Mouse (Mus musculus) adipocyte (in vitro differentiated cells): ENCODE results near the gene Btg4.

ENCODE experiments used
- DNase-seq: peaks from one replicate; pipeline ENCODE4 v3.0.0-alpha.2; 2016; ENCODE audit warnings: low spot score

Gene Btg4

DNA sequence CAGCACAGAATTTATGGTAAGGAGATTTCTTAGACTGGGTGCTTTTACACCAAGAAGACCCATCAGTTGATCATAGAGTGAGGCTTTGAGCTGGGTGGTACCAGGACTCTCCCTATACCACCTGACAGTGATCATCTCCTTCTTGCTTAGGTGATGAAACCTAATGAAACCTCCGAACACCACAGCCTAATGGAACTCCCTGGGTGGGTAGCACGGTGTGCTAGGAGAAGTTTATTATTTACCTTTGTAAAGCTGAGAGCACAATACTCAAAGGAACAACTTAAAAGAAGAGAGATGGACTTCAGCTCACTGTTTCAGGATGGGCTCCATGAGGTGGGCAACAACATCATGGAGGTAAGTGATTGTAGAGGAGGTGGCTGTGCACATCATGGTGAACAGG lies at the start of gene Btg4:
Gene Btg4 (plus strand): TSS at position 301 of the 400 bp plus-strand sequence.
- DNase-seq, result no peak

DNA sequence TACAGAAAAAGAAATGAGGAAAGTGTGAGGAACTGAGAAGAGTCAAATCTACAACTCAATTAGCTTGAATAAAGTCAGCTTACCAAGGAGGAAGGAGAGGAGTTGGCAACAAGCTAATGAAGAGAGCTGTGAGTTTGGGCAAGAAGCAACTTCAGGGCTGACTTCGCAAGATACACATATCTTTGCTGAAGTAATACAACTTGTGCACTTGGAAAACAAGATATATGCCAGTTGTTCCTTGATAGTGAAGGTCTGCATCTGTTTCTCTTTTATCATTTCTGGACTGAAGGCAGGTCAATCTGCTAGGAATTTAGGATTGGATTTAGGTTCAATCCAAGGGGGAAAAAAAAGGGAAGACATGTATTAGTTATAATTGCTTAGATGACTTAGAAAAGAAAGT lies 47.1 kb upstream of the Btg4 start:
- no peak for DNase-seq

DNA sequence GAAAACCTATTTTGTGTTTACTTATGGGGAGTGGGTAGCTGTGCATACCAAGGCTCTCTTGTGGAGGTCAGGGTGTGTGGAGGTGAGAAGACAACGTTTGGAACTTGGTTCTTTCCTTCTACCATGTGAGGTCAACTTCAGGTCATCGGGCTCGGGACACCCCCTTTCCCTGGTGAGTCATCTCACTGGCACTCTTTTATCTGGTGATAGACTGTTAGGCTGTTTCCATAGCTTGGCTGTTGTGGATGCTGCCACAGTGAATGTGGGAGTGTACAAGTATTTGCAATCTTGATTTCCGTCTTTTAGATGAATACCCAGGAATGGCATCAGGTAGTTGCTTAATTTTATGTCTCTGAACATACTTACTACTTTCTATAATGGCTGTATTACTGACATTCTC lies 45.0 kb upstream of the Btg4 start:
- no peak for DNase-seq

DNA sequence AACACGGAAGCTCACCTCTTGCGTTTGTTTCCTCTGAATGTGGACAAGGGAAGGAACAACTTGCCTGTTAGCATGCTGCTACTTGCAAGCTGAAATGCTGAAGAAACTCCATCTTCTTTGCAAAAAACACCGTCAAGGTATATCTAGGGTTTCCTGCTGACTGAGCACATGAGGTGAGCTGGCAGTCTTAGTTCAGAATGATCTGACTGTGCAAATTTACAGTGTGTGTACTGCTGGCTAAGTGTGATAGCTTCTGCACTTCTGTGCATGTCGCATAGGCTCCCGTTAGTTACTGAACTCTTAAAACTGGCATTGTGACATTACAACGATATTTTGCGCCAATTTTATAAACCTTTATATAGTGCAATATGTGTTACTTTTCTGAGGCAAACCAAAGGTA lies 41.0 kb upstream of the Btg4 start:
- no peak for DNase-seq

DNA sequence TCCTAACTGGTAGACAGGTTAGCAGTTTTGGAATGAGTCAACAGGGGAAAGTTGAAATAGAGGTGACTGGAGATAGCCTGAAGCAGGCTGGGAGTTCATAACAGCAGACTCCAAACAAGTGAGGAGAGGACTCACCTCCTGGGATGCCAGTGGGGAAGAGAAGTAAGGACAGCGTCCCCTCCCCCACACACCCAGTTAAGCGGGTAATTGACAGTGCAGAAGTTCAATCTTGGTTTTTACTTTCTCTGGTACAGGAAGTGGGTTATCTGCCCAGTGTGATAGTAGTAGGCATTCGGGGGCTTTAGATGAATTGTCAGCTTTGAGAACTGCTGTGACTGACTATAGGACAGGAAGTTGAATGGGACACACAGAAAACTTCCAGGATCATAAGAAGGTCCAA lies 40.4 kb upstream of the Btg4 start:
- no peak for DNase-seq

DNA sequence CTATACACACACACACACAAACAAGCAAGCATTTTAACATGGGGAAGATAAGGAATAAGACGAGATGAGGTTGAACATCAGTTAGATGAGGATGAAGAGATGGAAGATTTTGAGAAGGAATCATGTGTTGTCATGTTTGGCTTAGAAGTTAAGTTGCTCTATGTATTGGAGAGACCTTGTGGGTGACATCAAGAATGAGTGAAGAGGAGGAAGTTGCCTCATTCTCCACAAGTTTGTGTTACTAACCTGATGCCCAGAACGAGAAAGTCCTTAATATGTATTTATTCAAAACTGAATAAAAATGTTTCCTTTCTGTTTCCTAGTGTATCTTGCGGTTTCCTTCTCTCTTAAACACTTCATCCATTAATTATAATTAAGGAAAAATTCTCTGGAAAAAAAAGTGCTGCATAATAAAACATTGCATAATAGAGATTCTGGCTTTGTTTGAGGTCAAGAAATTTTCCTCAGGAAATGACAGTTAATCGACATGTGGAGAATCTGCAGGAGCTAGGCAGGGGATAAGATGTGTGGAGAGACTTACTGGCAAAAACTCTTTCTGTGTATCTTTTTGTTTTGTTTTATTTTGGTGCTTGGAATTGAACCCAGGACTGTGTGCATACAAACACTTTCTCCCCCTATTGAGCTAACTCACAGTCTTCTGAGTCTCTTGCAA lies 39.4 kb upstream of the Btg4 start:
- no peak for DNase-seq

DNA sequence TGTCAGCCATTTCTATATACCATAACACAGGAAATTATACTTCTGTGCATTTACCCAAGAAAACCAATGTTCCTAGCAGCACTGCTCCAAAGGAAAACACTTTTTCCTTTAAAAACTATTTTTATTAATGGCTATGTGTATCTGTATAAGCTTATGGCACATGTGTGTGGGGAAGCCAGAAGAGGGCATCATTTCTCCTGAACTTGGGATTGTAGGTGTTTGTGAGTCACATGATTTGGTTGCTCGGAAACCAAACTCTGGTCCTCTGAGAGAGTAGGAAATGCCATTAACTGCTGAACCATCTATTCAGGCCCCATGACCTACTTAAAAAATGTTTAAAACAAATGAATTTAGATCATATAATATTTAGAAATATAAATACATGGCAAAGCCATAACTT lies 33.7 kb upstream of the Btg4 start:
- no peak for DNase-seq

DNA sequence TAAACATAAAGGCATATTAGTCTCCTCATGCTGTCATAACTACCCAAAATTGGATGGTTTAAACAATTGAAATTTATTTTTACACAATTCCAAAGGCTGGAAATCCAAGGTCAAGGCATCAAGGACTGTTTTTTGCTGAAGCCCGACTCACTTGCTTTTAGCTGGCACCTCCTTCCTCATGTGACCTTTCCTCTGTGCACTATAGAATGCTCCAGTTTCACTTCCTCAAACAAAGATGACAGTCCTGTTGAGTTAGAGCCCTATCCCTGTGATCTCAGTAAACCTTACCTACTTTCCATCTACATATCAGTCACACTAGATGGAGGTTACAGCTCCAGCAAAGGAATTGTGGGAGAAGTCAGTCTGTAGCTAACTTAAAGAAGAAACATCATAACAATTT lies 30.6 kb upstream of the Btg4 start:
- DNase-seq, result no peak

DNA sequence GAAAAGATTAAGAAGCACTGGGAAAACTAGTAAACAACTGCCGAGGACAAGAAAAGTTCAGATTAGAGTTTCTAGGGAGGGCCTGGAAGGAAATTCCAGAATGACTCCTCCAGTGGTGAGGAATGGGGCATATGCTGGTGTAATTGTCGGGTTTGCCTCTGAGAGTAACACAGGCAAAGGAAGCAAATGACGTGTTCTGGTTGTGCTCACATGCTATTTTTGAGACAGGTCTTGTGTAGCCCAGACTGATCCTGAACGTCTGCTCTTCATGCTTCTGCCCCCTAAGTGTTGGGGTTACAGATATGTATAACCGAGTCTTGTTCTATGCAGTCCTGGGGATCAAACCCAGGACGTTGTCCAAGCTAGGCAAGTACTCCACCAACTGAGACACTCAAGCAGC lies 29.1 kb upstream of the Btg4 start:
- DNase-seq, result no peak

DNA sequence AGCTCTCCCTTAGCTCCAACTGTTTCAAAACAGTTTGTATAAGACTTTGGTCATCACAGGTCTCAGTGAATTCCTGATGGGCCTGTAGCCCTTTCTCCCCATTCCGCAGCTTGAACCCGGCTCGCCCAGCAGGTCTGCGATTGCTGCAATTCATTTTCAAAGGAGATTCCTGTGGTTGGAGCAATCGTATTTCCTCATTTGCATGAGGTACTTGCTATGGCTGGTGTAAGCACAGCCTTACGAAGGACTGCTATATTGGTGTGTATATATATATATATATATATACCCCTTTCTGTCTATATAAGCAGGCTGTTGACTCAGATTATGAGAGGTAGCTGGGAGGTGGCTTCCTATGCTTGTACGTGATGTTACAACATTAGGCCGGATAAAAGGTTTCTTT lies 28.4 kb upstream of the Btg4 start:
- DNase-seq, result no peak

DNA sequence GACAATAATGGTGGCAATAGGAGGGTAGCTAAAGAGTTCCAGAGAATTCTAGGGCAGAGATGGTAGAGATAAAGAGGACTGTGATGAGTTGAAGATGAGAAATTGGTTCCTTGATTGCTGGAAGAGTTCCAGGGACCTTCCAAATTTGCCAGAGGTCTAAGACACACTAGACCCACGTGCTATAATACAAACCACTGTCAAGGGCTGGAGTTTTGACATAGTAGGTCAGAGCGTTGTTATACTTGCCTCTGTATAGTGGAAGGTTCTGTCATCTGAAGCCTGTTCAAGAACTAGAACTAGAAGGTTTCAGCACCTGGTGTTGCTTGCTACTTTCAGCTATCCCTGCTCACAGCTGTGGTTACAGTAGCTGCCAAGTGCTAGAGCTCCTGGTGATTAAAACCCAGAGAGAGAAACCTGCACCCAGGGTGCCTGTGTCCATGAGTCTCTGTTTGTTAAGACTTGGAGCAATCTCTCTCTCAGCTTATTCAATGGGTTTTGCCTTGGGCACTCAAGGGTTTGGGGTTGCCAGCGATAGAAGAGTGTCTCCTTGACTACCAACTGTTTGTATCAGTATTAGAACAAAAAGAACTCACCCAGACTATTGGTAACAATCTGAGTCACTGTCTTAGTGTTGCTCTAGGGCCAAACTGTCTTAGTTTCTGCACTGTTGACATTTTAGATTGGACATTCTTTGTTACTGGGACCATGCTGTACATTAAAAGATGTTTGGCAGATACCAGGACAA lies 27.7 kb upstream of the Btg4 start:
- DNase-seq, result no peak

DNA sequence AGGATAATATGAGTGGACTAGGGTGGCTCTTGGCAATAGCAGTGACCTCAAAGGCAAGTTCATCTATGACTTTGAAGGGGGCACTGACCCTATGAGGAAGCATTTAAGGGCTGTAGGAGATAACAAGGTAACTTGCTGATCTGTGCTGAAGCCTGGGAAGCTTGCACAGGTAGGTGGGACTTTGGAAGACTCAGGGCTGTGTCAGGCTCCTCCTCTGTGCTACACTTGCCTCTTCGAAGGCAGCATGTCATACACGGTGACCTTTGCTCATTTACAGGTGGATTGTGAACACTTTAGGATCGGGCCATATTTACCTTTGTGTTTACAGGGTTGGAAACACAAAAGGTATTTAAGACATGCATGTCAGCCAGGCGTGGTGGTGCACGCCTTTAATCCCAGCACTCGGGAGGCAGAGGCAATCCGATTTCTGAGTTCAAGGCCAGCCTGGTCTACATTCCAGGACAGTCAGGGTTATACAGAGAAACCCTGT lies 19.2 kb upstream of the Btg4 start:
- DNase-seq, result no peak

DNA sequence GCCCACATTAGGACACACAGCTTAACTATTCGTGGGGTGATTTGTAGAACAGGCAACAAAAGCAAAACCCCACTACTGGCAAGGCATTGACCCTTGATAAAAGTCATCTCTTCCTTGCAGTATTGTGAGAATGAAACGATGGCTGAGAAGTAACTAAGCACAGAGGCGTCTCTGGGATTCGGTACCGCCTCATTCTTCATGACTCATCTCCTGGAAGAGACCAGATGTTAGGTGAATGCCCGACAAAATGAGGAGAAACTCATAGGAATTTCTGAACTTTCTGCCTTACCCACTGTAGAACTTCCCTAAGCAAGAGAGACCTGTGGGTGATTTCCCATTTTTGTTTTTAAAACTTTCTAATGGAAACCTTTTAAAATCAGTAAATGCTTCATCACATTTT lies 18.6 kb upstream of the Btg4 start:
- DNase-seq, result no peak

DNA sequence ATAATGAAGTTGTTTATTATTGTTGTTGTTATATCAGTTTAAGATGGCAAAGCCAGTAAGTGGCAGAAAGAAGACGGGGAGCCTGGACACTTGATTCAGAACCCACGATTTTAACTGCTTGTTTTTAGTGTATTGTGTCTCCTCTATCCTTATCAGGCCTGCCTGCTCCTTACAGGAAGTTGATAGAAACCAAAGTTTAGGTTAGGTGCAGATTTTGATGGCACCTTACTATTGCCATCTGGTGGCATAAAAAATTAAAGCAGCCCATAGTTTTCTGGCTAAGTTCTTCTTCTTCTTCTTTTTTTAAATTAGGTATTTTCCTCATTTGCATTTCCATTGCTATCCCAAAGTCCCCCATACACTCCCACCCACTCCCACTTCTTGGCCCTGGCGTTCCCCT lies 8.5 kb upstream of the Btg4 start:
- DNase-seq, result peak; percentile 52

DNA sequence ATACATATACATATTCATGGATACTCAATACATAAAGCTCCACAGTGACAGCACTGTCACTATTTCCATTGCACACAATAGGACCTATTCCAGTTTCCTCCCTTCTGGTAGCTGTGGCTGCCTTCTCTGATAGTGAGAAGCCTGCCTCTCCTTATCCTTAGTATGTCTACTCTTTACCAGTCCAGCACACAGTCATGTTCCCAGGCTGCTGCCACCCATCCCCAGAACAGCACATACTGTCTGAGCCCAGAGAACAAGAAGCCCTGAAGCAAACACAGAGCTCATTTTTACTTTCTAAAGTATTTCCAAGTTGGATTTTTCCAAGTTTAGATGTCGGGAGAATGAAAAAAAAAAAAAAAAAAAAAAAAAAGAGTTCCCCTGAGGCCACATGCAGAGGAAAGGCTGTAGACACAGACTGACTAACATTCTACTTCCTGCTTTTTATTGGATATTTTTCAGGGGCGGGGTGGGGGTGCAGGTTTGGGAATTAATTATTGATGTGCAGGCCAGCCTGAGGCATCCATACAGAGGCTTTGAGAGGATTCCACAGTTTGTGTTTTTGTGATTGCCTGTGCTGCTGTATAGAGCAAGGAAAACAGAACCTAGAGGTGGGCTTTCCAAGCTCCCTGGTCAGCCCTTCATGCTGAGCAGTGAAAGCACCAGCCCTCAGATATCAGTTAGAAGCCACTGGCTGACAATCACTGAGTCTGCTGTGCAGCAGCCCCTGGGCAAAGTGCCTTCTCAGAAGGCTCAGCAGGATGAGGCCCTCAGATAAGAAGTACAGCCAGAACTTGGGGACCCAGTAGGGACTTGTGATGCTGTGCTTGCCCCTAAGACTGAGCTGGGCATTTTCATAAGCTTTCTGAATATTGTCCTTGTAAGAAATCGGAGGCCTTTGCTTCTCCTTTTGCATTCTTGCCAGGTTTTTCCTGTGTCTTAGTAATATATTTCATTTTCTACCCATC lies 4.1 kb upstream of the Btg4 start:
- peak; percentile 30 for DNase-seq

DNA sequence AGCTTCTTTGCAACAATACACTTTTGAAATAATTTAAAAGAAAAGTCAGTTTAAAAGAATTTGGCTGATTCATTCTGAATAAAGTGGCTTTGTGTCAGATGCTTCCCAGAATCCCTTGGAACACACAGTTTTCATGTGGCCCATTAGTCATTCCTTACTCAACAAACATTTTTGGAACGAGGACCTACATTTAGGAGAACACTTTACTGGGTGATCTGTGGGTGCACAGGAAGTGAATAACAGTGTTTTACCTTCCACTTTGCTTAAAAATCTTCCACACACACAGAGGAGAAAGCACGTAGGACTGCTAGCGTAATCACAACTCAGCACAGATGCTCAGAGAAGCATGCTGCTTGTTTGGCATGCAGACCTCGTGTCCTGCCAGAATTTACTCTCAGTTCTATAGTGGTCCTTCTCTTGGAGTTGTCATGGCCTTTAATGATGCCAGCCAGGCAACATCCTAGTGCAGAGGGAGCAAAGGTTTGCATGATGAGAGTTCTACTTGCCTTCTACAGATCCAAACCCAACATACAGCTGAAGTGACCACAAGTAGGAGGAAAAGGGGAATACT lies 1.7 kb upstream of the Btg4 start:
- peak; percentile 29 for DNase-seq

DNA sequence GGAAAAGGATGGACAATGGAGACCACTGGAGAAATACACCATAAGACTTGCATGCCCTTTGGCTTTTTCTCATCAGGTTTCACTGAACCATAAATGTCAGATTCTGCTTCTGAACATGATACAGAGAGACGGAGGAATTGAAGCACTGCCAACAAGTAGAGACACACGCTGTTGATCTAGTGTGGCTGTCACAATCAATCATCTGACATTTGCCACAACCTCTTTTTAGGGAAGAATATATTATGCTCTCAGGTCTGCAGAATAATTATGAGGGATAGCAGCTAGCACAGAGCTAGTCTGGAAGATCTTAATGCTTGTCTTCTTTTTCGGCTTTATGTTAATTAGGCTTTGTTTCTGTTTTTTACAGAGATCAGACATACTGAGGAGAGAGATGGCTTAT lies 7.5 kb downstream of the Btg4 start:
- no peak for DNase-seq

DNA sequence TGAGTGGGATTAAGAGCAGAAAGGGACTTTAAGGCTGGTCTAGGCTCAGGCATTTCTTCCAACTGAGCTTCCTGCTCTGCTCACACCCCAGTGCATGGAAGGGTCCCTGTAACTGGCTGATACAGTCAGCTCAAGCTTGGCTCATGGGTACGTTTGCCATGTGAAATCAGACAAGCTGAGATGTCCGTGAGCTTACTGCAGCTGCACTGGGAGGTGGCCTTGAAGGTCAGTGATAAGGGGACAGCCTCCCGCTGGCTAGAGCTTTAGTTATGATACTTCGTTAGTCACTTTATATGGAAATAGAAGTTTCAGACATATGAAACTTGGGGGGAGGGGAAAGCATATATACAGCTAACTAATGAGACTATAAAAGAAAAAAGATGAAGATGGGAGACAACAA lies 10.1 kb downstream of the Btg4 start:
- DNase-seq, result no peak

DNA sequence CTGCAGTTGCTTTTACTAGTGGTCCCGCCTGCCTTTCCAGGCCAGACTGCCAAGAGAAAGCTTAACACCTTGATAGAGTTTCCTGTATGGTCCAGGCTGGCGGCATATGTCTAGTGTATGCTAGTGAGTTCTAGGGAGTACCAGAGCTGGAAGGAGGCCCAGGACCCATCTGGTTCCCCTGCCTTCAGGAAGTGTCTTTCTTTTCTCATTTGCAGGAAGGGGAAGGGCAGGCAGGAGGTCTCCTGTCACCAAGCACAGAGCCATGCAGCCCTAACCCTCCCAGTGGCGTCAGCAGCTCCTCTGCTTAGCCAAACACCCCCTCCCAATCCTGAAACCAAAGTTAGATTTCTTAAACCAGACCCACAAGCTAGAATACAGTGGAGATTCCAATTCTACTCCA lies 15.1 kb downstream of the Btg4 start:
- no peak for DNase-seq

DNA sequence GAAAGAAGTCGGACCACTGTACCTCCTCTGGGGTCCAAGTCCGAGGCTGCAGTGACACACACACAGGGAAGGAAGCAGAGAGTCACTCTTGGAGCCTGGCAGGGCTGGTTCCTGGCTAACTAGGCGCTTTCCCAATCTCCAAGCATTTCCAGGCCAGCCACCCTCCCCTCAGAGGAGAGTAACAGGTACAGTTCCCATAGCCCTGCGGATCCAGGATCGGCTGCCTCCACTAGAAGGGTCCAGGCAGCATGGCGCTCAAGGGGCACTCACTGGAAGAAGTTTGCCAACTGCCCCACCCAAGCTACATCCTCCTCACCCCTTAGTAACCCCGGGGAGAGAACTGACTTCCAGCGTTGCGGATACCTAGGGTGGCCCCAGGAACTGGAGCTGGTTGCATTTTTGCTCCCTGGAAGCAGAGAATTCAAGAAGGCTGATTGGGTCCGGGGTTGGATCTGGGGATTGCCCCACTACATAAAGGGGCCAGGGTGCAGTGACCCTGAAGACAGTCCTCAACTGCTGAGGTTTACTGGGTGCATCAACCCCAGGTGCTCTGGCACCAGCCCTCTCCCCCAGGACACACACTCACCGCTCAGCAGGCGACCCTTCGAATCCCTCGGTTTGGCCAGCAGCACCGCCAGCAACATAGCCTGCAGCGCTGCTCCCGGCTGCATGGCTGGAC lies 15.7 kb downstream of the Btg4 start:
- peak; percentile 23 for DNase-seq

DNA sequence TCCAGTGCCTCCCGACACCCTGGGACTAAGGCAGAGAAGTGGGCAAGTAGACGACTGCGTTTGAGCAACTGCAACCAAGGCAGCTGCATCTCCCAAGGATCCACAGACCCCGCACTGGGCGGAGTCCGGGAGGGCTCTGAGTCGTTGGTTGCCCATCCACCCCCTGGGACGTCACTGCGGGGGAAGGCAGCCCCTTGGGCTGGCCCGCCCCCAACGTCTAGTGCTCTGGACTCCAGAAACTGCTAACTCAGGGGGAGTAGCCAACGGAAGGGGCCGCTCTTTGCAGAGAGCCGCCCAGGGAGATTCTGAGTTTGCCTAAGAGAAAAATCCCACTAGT lies 16.2 kb downstream of the Btg4 start, which contains the start of gene Layn:
Gene Layn (minus strand): TSS at position 116 of the 337 bp plus-strand sequence.
- peak; percentile 54 for DNase-seq

DNA sequence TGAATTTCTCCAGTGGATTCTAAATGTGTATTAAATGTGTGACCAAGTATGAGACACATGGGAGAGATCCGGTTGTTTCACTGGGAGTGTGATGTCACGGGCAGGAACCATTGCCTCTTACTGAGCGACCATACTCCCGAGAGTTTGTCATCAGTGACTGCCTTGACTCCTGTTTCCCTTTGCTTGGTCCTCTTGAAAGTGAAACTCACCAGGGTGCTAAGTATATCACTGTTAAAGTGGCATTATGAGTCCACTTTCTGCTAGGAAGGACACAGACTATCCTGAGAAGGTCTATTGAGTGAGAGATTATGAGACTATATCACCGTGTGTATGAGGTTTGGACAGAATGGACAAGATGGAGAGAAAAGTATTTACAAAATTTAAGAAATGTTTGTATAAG lies 20.9 kb downstream of the Btg4 start:
- DNase-seq, result no peak
